Mouse (Mus musculus) stomach, postnatal 0 days (tissue): ENCODE results near the gene Il2ra. TPM values are rescaled to one million over a fixed set of nuclear protein-coding genes. Genes with fewer than 3 reads are reported as not detected.

ENCODE experiments used
- ATAC-seq: fragments of 200-750 bp; cut with Nextera tagmentation; 2 replicates; pipeline ENCODE4 v1.8.0; 2017; ENCODE audit not compliant: low FRiP score, low TSS enrichment
- DNase-seq: peaks from one replicate; pipeline ENCODE4 v3.0.0-alpha.2; 2016; ENCODE audit warnings: low spot score
- H3K27ac ChIP-seq: fragments of 300-500 bp; sonication (generic); replicated peaks from 2 replicates; pipeline ENCODE4 v1.5.1; 2014; ENCODE audit warnings: mild to moderate bottlenecking, control low read depth
- H3K27me3 ChIP-seq: fragments of 300-500 bp; sonication (generic); 2 replicates; pipeline ENCODE4 v1.6.1; 2014; ENCODE audit warnings: low read length; ENCODE audit not compliant: control insufficient read depth, insufficient read depth
- H3K36me3 ChIP-seq: fragments of 300-500 bp; sonication (generic); 2 replicates; pipeline ENCODE4 v1.6.1; 2014; ENCODE audit warnings: low read length, mixed read lengths; ENCODE audit not compliant: control insufficient read depth, insufficient read depth
- H3K4me1 ChIP-seq: fragments of 300-500 bp; sonication (generic); replicated peaks from 2 replicates; pipeline ENCODE4 v1.6.1; 2014; ENCODE audit warnings: antibody characterized with exemption; ENCODE audit not compliant: control insufficient read depth, insufficient read depth
- H3K4me2 ChIP-seq: fragments of 300-500 bp; sonication (generic); replicated peaks from 2 replicates; pipeline ENCODE4 v1.6.1; 2014; ENCODE audit warnings: low read depth, mild to moderate bottlenecking, control low read depth, moderate library complexity
- H3K4me3 ChIP-seq: fragments of 300-500 bp; sonication (generic); 2 replicates; pipeline ENCODE4 v1.5.1; 2014; ENCODE audit warnings: low read depth, low read length, control low read depth
- H3K9ac ChIP-seq: fragments of 300-500 bp; sonication (generic); 2 replicates; pipeline ENCODE4 v1.6.1; 2014; ENCODE audit warnings: mild to moderate bottlenecking, low read length, control low read depth, mixed read lengths
- H3K9me3 ChIP-seq: fragments of 300-500 bp; sonication (generic); 2 replicates; pipeline ENCODE4 v1.6.1; 2016; ENCODE audit warnings: low read length; ENCODE audit not compliant: control insufficient read depth
- CTCF ChIP-seq: IDR thresholded peaks from 2 replicates; pipeline ENCODE4 v1.5.1; 2016; ENCODE audit warnings: antibody characterized with exemption, low read depth, mild to moderate bottlenecking, moderate library complexity
- EP300 ChIP-seq: optimal IDR thresholded peaks from 2 replicates; pipeline ENCODE3; 2016; ENCODE audit warnings: antibody characterized with exemption
- WGBS: fragments of 180-500 bp; shearing (Covaris S2); extraction: QIAGEN DNeasy Blood & Tissue Kit; methylation state at CpG from one replicate; pipeline ENCODE4 v1.1.7; 2014; 5-methylcytosine and 5-hydroxymethylcytosine counted together
- polyA plus RNA-seq: library from polyadenylated mRNA; unstranded; fragments of >200 nt; fragmentation: Nextera tagmentation; extraction: Ambion mirVana; gene quantifications from 2 replicates; pipeline ENCODE4 v1.2.1, GENCODE M21; 2015

Gene Il2ra
- polyA plus RNA-seq, 1 experiment from 2014 or later: not detected

GRCm38 (mm10) chr2:11637115-11637514 is 5.5 kb upstream of the Il2ra start:
- Histone ChIP-seq H3K4me1 (no peaks in the 10 kb centered on the region), H3K4me3 (no peak overlapping the region), H3K27me3 (no peaks in the 10 kb centered on the region), H3K4me2 (no peak overlapping the region), H3K27ac (no peak overlapping the region), H3K9ac (no peak overlapping the region), H3K36me3 (no peaks in the 10 kb centered on the region), H3K9me3 (no peaks in the 10 kb centered on the region)
- TF ChIP-seq EP300 (no peak), CTCF (no peak)
- DNase-seq: no peak
- ATAC-seq: no peak
- 50% methylated on average over 1 of the region's 1 CpGs for WGBS

- no peak overlapping the region for H3K9ac ChIP-seq
- H3K4me2 ChIP-seq: no peak overlapping the region
- DNase-seq (no peak), ATAC-seq (no peak)
- no peaks in the 10 kb centered on the region for H3K36me3 ChIP-seq
- no peak overlapping the region for H3K27ac ChIP-seq
- no peak overlapping the region for H3K4me3 ChIP-seq
- H3K27me3 ChIP-seq: no peaks in the 10 kb centered on the region
- no peaks in the 10 kb centered on the region for H3K4me1 ChIP-seq
- no peak for TF ChIP-seq CTCF
- no peak for TF ChIP-seq EP300
- H3K9me3 ChIP-seq: no peaks in the 10 kb centered on the region
- 82% methylated on average over 1 of the region's 1 CpGs for WGBS
Observed at GRCm38 (mm10) chr2:11644057-11644456, 1.4 kb downstream of the Il2ra start.

- Histone ChIP-seq H3K36me3 (no peaks in the 10 kb centered on the region), H3K9me3 (no peaks in the 10 kb centered on the region), H3K27ac (no peak overlapping the region), H3K9ac (no peak overlapping the region), H3K4me2 (no peak overlapping the region), H3K27me3 (no peaks in the 10 kb centered on the region), H3K4me3 (no peak overlapping the region), H3K4me1 (no peaks in the 10 kb centered on the region)
- no peak for ATAC-seq
- WGBS: 84% methylated on average over 2 of the region's 2 CpGs
- TF ChIP-seq EP300 (no peak), CTCF (no peak)
- no peak for DNase-seq
Observed at GRCm38 (mm10) chr2:11645297-11645696, 2.7 kb downstream of the Il2ra start.

GRCm38 (mm10) chr2:11651476-11651875 is 8.9 kb downstream of the Il2ra start:
- Histone ChIP-seq H3K36me3 (no peaks in the 10 kb centered on the region), H3K4me1 (no peaks in the 10 kb centered on the region), H3K9ac (no peak overlapping the region), H3K27ac (no peak overlapping the region), H3K9me3 (no peaks in the 10 kb centered on the region), H3K27me3 (no peaks in the 10 kb centered on the region), H3K4me3 (no peak overlapping the region), H3K4me2 (no peak overlapping the region)
- TF ChIP-seq EP300 (no peak), CTCF (no peak)
- ATAC-seq: peak; percentile 70
- peak; percentile 24 for DNase-seq
- WGBS: 39% methylated on average over 3 of the region's 3 CpGs

- Histone ChIP-seq H3K4me1 (no peaks in the 10 kb centered on the region), H3K36me3 (no peaks in the 10 kb centered on the region), H3K27me3 (no peaks in the 10 kb centered on the region), H3K9ac (no peak overlapping the region), H3K9me3 (no peaks in the 10 kb centered on the region), H3K4me3 (no peak overlapping the region), H3K4me2 (no peak overlapping the region), H3K27ac (no peak overlapping the region)
- DNase-seq (no peak), ATAC-seq (no peak)
- 82% methylated on average over 3 of the region's 3 CpGs for WGBS
- no peak for TF ChIP-seq CTCF
- no peak for TF ChIP-seq EP300
Observed at GRCm38 (mm10) chr2:11652196-11652595, 9.6 kb downstream of the Il2ra start.

GRCm38 (mm10) chr2:11652780-11653179 is 10.2 kb downstream of the Il2ra start:
- H3K9me3 ChIP-seq: no peaks in the 10 kb centered on the region
- ATAC-seq: no peak
- H3K27ac ChIP-seq: no peak overlapping the region
- H3K4me1 ChIP-seq: no peaks in the 10 kb centered on the region
- H3K4me2 ChIP-seq: no peak overlapping the region
- no peak for DNase-seq
- H3K27me3 ChIP-seq: no peaks in the 10 kb centered on the region
- H3K4me3 ChIP-seq: no peak overlapping the region
- 73% methylated on average over 2 of the region's 2 CpGs for WGBS
- TF ChIP-seq CTCF (no peak), EP300 (no peak)
- no peaks in the 10 kb centered on the region for H3K36me3 ChIP-seq
- no peak overlapping the region for H3K9ac ChIP-seq
